Mouse (Mus musculus) ES-Bruce4 (cell line): ENCODE measurements at regions not wholly inside any gene's neighbourhood (a gene's known extent, or its start where the extent isn't known, plus 50 kb on each side); places are given as distances from the start of the nearest gene placed in this dataset.

Experiments
- CTCF ChIP-seq: IDR thresholded peaks from one replicate; pipeline ENCODE4 v1.8.1; 2011; ENCODE audit warnings: low read depth, low read length
- EP300 ChIP-seq: IDR thresholded peaks from 2 replicates; pipeline ENCODE4 v1.6.1; 2011; ENCODE audit warnings: low read depth, low read length; ENCODE audit not compliant: insufficient read depth
- POLR2A ChIP-seq: IDR thresholded peaks from one replicate; pipeline ENCODE4 v1.8.1; 2011; ENCODE audit warnings: low read length; ENCODE audit not compliant: insufficient read depth

DNA sequence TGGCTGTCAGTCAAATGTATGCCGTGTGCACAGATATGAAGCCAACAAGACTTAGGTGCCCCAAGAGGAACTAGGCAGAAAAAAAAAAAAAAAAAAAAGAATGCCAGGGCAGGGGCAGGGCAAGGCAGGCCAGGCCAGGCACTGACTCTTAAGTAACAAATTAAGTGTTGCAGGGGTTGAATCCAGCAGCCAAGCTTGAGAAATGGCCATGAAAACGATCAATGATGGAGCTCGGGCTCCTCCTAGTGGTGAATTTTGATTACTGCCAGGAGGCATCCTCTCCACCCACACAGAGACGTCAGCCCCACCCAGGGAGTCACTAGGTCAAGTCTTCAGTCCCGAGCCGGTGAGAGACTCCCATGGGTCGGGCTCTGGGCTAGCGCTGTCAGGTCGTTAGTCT is 54.7 kb upstream of the Gm26657 start:
- peak; percentile 72 for TF ChIP-seq CTCF
- no peak for TF ChIP-seq POLR2A
- TF ChIP-seq EP300, result no peak
